Mouse (Mus musculus) spleen, adult 2 months (tissue): Measurements from ENCODE around the gene Agap1.

ENCODE experiments used
- CTCF ChIP-seq: fragments of 200-500 bp; IDR thresholded peaks from 2 replicates; pipeline ENCODE4 v1.5.1; 2011; ENCODE audit warnings: mild to moderate bottlenecking, inconsistent platforms; ENCODE audit not compliant: insufficient read depth, insufficient read length, insufficient replicate concordance; ENCODE audit errors: extremely low read depth
- POLR2A ChIP-seq: fragments of 200-500 bp; IDR thresholded peaks from 2 replicates; pipeline ENCODE4 v1.6.1; 2011; ENCODE audit warnings: low read depth, low read length, inconsistent platforms

- no peak for TF ChIP-seq POLR2A
- TF ChIP-seq CTCF = no peak
These were observed 295.1 kb downstream of the Agap1 start for GRCm38 (mm10) chr1:89749666-89750065.
